Mouse (Mus musculus) MEL (cell line): ENCODE results near the gene Tmem115.

Source experiments
- CHD1 ChIP-seq: IDR thresholded peaks from 2 replicates; pipeline ENCODE4 v1.6.1; 2012; ENCODE audit warnings: low read depth, mild to moderate bottlenecking, inconsistent platforms, low read length, improper control_type of control experiment
- CTCF ChIP-seq, 3 experiments: IDR thresholded peaks in 2 of 3; conservative IDR thresholded peaks in 1 of 3; 2 replicates each; pipeline ENCODE4 v1.5.1; 2011 to 2012; ENCODE audit warnings: low read length in 3 of 3, low read depth in 2 of 3, mild to moderate bottlenecking in 2 of 3, improper control_type of control experiment in 1 of 3, inconsistent platforms in 1 of 3, mixed read lengths in 1 of 3, moderate library complexity in 1 of 3; ENCODE audit not compliant: control insufficient read depth in 1 of 3, insufficient read depth in 1 of 3, poor library complexity in 1 of 3, severe bottlenecking in 1 of 3
- POLR2A ChIP-seq, 2 experiments: IDR thresholded peaks; 2 replicates each; pipeline ENCODE4 v1.6.1; 2011 to 2012; ENCODE audit warnings: low read length in 2 of 2, mild to moderate bottlenecking in 2 of 2, control low read depth in 1 of 2, improper control_type of control experiment in 1 of 2, low read depth in 1 of 2, moderate library complexity in 1 of 2; ENCODE audit not compliant: control insufficient read depth in 1 of 2, insufficient read depth in 1 of 2, poor library complexity in 1 of 2
- TAL1 ChIP-seq: IDR thresholded peaks from 2 replicates; pipeline ENCODE4 v1.6.1; 2012; ENCODE audit warnings: mild to moderate bottlenecking, inconsistent platforms, low read length, moderate library complexity, mixed read lengths
- TBP ChIP-seq: IDR thresholded peaks from 2 replicates; pipeline ENCODE4 v1.8.0; 2011; ENCODE audit warnings: low read depth, low read length, improper control_type of control experiment

DNA sequence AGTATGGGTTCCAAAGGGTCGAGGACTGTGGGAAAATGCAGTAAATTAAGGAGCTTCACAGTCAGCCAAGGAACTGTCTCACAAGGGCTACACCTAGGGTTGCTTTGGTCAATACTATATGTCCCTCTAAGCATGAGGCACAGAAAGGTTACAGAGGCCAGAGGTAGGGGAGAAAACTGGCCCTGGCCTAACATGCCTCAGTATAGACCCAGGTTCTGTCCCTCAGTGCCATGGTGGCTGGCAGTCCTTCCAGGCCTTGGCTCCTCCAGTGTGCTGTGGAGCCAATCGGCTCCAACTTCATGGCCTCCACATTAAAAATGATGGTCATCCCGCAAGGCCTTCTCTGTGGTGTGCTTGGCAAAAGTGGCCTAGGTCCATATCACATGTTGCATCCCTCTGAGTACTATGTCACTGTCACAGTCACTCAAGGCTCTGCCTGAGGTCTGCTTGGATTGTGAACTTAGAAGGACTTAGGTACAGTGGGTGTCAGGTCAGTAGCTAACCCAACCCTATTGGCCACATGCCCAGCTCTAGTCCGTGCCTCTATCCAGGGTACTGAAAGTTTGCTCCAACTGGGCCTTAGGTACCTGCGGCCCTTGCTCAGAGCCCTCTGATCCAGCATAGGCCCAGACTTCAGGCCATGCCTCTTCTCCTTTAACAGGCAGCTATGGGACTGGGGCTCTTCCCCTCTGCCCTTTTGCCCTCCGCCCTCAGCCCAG lies 47.1 kb upstream of the Tmem115 start:
- TF ChIP-seq TBP (no peak), CTCF (IDR thresholded peaks at IDR 0.05 in 2 of 3, conservative IDR thresholded peaks at IDR 0.05 in 1 of 3; ENCODE audit: control insufficient read depth in 1 of 3, insufficient read depth in 1 of 3, low read depth in 2 of 3, low read length in 3 of 3, poor library complexity in 1 of 3, severe bottlenecking in 1 of 3) (no peak), CHD1 (no peak), POLR2A (IDR thresholded peaks at IDR 0.05; ENCODE audit: control insufficient read depth in 1 of 2, insufficient read depth in 1 of 2, low read depth in 1 of 2, low read length in 2 of 2, poor library complexity in 1 of 2) (no peak; a peak in 1 of 4 replicates), TAL1 (no peak)
